Mouse (Mus musculus) testis, adult 2 months (tissue): Measurements from ENCODE around the gene Lctl.

Experiments used
- CTCF ChIP-seq: fragments of 200-500 bp; IDR thresholded peaks from 2 replicates; pipeline ENCODE4 v1.5.1; 2012; ENCODE audit warnings: low read depth, mild to moderate bottlenecking, inconsistent platforms, low read length, moderate library complexity; ENCODE audit not compliant: control insufficient read depth, insufficient read depth, insufficient replicate concordance
- POLR2A ChIP-seq: fragments of 200-500 bp; IDR thresholded peaks from 2 replicates; pipeline ENCODE4 v1.6.1; 2012; ENCODE audit warnings: low read depth, mild to moderate bottlenecking, inconsistent platforms, low read length, moderate library complexity; ENCODE audit not compliant: control insufficient read depth

DNA sequence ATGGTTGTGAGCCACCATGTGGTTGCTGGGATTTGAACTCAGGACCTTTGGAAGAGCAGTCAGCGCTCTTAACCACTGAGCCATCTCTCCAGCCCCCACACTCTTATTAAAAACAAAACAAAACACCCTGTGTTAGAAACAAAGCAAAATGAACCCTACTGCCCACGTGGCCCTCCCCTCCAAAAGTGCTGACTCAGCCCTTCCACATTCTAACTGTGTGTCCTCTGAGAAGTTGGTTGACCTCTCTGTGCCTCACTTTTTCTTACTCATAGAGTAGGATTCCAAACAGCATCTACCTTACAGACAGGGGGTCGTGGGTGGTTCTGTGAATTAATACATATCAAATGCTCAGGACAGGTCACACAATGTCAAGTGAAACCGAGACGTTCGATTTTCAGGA, 37.0 kb upstream of the Lctl start:
- TF ChIP-seq CTCF = no peak
- TF ChIP-seq POLR2A = no peak
